Mouse (Mus musculus) embryo, embryonic 9.5 days (tissue): Measurements from ENCODE around the gene Col4a3bp.
A peak's percentile ranks its signal among the peaks of the same experiment; 100 is the strongest.

Experiments
- DNase-seq: peaks from one replicate; pipeline ENCODE4 v3.0.0-alpha.2; 2017; ENCODE audit errors: extremely low spot score

Gene Col4a3bp

DNA sequence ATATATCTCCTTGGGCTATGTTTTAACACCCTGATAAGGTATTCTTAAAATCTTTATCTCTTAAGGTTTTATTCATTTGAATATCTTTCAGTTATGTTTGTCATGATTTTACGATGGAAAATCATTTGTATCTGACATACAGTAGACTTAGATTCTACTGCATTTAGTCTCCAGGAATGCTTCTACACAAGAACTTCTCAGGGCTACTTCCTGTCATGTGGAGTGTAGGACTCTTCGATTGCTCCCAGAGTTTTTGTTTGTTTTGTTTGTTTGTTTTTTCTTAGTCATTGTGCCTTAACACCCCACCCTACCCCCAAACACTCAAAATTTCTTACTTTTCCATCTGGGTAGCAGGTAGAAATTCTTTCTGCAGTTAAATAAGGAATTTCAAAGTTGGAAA lies 1.0 kb upstream of the Col4a3bp start:
- no peak for DNase-seq

DNA sequence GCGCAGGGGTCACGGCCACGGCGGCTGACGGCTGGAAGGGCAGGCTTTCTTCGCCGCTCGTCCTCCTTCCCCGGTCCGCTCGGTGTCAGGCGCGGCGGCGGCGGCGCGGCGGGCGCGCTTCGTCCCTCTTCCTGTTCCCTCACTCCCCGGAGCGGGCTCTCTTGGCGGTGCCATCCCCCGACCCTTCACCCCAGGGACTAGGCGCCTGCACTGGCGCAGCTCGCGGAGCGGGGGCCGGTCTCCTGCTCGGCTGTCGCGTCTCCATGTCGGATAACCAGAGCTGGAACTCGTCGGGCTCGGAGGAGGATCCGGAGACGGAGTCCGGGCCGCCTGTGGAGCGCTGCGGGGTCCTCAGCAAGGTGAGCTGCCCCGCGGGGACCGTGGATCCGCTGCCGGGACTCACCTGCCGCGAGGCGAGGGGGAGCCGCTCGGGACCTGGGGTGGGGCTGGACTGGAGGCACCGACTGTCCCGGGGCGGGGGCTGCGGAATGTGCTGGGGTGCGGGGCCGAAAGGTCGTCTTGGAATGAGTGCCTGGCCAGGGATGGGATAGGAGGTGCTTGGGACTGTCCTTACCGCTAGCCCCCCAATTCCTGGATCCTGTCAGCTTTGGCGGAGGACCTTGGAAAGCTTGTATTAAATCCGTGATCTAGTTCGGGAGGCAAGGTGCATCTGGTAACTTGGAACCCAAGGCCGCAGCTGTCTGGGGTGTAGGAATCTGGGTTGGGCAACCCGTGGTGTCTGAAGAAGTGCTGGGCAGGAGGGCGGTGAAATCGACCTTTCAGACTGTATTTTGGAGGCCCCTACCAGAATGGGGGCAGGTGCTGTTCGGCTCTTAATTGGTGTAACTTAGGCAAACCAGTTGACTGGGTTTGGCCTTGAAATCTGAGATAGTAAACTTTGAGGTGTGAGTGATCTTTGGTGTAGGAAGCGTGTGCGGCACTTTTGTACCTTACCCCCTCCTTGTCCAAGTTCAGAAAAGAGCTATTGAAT lies 778 bp downstream of the Col4a3bp start:
- DNase-seq: no peak

DNA sequence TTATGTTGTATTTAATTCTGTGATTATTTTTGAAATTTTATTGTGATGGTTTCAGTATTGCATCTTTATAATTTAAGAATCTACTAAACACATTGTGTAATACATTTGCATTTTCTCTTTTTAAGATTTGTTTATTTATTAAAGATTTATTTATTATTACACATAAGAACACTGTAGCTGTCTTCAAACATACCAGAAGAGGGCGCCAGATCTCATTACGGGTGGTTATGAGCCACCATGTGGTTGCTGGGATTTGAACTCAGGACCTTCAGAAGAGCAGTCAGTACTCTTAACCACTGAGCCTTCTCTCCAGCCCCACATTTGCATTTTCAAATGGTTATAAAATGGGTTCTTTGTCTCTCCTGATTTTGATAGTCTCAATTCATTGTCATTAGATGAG lies 2.1 kb downstream of the Col4a3bp start:
- DNase-seq: no peak

DNA sequence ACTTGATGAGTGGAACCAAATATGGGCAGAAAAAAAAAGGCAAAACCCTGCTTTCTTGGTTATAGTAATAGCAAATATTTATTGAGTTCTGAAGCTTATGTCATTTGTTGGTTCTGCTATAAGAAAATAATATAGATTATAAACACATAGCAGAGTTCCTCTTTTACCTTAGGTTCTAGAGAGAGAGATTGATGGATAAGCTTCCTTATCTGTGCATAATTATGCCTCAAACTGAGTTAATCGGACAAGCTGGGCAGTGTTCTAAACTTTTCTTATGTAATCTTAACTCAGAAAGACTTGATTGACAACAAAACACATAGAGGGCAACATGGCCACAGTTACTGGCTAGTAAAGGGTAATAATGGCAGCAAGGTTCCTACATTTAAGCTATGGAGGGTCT lies 4.8 kb downstream of the Col4a3bp start:
- DNase-seq: no peak

DNA sequence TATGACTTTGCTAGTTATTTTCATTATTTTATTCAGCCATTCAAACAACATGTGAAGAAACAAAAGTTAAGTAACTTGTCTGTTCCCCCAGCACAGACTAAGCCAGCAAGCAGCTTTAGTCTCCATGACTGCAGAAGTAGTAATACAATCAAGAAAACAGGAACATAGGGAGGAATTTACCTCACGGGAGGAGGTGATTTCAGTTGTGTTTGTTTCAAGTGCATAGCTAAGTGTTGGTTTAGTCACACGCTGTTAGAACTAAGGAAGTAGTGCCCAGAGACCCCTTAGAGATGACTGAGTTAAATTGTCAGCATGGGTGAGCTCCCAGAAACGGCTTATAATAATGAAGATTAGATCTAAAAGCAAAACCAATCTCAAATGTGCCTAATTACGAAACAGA lies 5.5 kb downstream of the Col4a3bp start:
- no peak for DNase-seq

DNA sequence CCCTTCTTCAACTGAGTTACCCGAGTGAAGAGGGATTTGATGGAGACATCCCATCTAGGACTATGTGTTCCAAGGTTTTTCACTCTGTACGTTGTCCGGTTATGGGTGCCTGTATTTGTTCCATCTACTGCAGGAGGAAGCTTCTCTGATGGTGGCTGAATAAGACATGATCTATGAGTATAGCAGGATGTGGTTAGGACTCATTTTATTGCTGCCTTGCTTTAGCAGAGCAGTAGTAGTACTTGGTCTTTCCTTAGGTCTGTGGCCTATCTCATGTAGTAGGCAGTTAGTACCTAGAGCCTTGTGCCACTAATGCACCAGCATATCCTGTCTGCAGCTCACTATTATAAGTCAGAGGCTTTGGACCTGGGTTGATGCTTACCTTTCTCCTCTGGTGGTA lies 12.7 kb downstream of the Col4a3bp start:
- no peak for DNase-seq

DNA sequence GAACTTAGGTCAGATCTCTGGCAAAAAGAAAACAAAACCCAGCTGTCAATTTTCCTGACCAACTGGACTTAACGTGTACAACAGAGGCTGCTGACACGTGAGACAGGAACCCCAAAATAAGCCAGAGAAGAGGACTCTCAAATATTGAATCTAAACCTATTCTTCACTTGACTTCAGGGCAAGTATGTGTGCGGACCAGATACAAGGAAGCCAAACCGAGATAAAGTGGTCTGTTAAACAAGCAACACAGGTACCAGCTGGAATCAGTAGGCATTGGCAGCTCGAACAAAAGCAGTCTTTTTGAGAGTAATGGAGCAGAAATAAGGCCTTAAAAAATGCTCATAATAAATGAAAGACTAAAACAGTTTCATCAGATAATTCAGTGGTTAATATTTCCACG lies 25.6 kb downstream of the Col4a3bp start:
- DNase-seq: no peak

DNA sequence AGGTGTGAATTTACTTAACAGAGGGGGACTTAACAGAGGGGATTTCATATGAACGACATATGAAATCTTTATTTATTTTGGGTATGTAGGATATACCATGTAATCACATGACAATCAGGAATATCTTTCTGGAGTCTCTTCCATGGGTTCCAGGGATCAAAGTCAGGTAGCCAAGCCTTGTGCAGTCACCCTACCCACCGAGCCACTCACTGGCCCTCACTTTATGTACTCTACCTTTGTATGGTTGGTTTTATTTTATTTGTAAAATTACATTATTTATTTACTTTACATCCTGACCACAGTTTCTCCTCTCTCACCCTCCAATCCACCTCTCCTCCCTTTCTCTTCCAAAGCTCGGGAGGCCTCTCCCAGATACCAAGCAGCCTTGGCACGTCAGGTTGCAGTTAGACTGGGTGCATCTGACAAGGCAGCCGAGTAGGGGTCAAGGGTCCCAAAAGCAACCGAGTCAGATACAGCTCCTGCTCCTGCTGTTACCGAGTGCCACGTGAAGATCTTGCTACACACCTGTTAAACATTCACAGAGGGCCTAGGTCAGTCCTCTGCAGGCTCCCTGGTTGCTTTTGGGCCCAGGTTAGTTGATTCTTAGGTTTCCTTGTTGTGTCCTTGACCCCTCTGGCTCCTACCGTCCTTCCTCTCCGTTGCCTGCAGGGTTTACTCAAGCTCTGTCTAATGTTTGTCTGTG lies 28.0 kb downstream of the Col4a3bp start:
- no peak for DNase-seq

DNA sequence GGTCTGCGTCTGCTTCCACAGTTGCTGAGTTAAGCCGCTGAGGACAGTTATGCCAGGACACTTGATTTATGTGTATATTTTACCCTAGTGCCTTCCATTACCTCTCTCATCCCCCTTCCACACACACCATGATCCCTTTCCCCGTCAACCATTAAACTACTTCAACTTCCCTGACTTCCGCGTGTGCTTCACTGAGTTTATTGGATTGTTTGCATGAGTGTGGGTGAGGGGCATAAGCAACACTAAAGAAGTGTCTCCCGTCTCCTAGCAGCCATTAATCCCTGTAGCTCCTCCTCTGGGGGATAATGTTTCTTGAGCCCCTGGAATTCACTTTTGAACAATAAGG lies 28.6 kb downstream of the Col4a3bp start:
- DNase-seq: no peak

DNA sequence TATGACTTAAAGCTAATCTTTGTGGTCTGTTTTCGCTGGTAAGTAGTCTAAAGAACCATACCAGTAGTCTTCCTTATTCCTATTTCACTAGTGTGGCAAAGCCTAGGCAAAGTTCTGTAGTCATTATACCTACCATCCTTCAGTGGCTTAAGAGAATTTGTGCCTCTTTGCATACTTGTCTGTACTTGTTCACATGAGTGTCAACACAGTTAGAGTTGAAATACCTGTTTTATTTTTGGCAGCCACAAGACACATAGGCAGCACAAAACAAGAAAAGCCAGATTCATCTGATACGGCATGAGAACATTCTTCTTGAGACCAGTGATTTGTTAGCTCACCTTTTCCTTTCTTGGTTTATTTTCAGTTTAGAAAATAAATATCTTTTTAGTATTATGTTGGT lies 31.8 kb downstream of the Col4a3bp start:
- no peak for DNase-seq

DNA sequence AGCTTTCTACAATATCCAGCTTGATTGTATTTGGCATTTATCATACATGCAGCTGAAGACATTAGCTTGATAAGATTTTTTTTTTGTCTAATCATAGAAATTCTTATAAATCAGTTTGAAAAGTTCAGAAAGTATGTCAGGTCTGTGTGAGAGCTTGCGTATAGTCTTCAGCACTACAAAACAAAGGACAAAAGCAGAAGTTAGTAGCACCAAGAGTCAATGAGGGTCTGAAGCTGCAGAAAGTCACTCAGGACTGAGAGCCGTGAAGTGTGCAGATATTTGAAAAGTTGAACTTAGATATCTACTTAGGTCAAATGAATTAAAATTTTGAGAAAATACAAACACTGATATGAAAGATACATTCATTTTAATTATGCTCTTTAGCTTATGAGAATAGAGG lies 36.7 kb downstream of the Col4a3bp start:
- no peak for DNase-seq

DNA sequence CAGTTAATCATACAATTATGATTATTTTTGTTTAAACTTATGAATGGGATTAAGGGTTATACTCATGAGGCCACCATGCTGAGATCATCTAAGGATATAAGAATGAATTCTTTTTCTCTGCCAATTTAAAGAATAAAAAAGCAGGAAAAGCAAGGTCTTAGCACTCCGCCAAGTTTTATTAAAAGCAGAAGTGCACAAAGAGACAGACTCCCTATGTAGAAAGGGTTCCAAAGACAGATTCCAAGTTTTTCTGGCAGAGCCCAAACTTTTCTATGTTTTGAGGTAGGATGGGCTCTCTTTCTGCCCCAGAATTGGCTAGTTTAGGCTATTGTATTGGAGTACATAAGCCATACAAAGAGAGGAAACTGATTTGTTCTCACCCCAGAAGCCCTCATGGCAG lies 37.6 kb downstream of the Col4a3bp start:
- DNase-seq: no peak

DNA sequence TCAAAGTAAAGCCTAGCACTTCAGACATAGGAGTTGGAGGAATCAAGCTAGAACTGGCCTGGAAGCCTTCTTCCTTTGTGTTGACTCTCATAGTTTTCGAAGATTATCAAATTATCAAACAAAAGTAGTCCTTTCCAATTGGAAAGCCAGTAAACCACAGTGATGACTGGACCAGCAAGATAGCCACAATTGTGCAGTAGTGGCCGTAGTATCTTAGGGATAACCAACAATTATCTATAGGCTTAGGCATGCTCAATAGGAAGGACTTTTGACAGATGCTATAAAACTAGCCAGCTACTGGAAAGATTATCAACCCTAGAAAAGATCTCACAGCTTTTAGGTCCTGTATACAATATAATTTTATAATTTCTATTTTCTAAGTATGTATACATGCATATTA lies 41.8 kb downstream of the Col4a3bp start:
- DNase-seq: no peak

DNA sequence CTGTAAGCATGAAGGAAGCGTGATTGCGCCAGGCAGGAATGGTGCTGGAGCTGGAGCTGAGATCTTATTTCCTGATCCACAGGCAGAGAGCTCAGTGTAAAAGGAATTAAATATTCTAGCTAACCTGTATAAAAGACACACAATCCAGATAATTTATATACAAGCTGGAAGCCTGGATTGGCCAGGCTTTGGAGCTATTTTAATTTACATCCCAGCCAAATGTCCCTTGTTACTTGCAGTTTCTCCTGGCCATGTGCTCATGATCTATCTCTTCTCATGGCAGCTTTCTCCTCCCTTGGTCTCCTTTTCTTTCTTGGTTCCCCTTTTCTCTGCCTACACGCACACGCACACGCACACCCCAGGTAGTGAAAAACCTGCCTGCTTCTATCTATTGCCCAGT lies 44.1 kb downstream of the Col4a3bp start:
- DNase-seq: no peak

DNA sequence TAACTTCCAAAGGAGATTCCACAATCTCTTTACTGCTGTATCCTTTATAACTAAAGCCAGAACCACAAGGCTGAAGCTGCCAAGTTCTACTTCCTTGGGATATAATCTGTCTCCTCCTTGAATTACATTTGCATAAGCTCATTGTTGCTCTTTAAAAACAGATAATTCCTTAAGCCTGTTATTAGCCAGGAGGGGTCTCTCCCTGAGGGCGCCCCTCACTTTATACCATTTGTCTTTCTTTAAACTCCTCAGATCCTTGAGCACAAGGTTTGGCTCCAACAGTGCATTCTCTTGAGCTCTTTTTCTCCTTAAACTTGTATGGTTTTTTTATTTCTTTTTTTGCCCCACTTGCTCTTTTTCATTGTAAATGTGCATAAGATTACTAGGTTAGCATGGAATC lies 46.2 kb downstream of the Col4a3bp start:
- DNase-seq: no peak

DNA sequence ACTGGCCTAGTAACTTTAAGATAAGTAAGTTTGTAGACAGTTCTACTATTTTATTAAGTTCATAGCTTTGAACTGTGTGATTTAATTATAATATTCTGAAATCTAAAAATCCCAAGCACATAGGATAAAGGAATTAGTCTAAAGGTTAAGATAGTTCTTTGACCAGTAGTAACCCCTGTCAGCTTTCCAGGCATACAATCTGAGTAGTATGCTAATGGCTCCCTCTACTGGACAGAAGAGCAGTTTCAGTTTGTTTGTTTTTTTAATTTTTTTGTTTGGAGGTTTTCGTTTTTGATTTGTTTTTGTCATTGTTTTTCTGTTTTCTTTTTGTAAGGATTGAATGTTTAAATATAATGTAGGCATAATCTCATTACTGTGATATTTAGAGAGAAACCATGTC lies 51.2 kb downstream of the Col4a3bp start:
- DNase-seq: peak; percentile 12

DNA sequence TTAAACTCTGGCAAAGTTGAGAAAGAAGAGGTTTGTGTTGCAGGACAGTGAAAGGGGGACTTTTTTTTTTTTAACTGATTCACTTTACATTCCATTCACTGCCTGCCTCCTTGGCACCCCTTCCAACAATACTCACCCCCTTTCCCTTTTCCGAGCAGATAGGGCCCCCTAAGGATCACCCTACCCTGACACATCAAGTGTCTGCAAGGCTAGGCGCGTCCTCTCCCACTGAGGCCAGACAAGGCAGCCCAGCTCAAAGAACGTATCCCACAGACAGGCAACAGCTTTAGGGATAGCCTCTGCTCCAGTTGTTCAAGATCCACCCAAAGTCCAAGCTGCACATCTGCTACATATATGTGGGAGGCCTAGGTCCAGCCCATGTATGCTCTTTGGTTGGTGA lies 51.7 kb downstream of the Col4a3bp start:
- DNase-seq: no peak

DNA sequence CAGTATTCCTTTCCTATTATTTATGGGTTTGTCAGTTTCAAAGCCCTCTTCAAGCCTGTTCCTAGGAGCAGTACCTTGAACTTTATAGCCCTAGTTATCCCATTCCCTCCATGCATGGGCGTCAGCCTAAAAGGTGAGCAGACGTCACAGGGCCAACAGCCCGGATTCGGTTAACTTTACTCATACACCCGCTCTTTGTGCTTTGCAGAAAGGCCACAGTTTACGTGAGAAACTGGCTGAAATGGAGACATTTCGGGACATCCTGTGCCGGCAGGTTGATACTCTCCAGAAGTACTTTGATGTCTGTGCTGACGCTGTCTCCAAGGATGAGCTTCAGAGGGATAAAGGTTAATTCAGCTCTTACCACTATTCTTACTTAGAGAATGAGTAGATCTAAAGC lies 56.8 kb downstream of the Col4a3bp start:
- DNase-seq: no peak

DNA sequence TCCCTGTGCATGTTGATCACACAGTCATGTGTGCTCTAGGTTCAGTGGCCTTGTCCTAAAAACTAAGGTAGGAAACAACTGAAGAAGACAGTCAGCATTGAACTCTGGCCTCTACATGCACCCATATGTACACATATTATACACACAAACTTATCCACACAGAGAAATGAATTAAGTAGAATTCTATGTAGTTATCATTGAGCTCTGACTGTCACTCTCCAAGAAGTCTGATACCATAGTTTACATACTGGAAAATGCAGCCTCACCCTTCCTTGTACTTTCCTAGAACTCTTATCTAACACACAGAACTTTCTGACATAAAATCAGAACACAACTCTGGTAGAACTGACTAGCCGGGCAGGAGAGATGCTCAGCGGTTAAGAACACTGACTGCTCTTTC lies 61.8 kb downstream of the Col4a3bp start:
- no peak for DNase-seq

DNA sequence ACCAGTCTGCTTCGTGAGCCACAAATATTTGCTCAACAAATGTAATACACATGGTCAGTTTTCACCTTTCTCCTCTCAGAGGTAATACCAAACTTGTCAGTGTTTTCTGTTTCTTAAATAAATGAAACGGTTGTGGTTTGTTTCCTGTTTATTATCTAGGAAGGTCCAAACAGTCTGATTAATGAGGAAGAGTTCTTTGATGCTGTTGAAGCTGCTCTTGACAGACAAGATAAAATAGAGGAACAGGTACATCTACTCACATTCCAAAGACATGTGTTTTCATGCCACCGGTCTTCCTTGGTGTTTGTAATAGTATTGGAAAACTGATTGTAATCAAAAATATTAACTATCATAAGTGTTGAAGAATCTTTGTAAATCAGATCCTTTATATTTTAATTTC lies 72.2 kb downstream of the Col4a3bp start:
- DNase-seq: no peak

DNA sequence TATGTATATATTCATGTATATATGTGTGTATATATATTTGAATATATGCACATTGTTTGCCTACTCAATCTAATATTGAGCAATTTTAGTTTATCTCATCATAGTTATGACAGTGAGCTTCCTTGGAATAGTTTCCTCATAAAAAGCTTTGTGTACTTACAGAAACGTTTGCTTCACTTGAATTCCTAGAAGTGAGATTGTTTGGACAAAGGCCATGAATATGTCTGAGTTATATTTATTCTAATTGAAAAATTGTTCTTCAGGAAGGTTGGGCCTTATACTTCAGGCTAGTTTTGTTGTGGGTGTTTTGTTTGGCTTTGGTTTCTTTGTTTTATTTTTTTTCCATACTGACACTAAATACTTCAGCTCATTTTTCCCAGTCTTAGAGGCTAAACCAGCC lies 78.5 kb downstream of the Col4a3bp start:
- DNase-seq: no peak

DNA sequence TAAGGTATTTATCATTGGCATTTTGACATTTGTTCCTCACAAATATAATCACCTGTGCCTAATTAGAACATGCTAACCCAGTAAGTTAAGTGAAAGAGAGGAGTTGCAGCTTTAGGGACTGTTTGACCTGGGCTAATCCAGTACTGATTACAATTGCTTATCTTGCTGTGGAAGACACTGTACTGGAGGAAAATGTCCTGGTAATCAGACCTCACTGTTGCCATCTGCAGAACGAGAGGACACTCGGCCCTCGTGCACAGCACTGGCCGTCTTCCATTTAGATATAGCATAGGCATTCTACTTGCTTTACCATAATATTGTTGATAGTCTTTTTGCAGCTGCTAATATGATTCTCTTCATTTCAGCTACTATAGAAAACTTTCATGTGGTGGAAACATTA lies 88.0 kb downstream of the Col4a3bp start:
- DNase-seq: no peak

DNA sequence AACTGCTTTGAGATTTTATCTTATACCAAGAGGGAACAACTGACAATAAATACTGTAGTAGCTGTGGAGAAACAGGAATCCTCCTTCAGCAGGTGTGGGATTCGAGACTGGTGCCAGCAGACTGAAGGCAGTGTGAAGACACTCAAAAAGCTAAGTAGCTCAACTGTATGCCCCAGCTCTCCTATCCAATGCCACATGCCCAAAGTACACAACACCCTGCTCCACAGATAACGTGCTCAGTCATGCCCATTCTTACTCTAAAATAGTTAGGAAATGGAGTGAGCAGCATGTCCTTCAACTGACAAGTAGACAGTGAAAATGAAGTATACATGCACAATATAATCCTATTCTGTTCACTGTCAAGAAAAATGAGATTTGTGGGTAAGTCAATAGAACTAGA lies 101.8 kb downstream of the Col4a3bp start:
- DNase-seq: no peak
